Mouse (Mus musculus) kidney, postnatal 0 days (tissue): ENCODE data around the gene Birc6. TPM values are rescaled to one million over a fixed set of nuclear protein-coding genes. Genes with fewer than 3 reads are reported as not detected.
A peak's percentile ranks its signal among the peaks of the same experiment; 100 is the strongest.

Experiments
- ATAC-seq: fragments of 200-750 bp; cut with Nextera tagmentation; replicated peaks from 2 replicates; pipeline ENCODE4 v1.8.0; 2017; ENCODE audit warnings: low read depth, moderate number of reproducible peaks, moderate TSS enrichment, moderate library complexity; ENCODE audit not compliant: low FRiP score
- DNase-seq: peaks from one replicate; pipeline ENCODE4 v3.0.0-alpha.2; 2016; ENCODE audit warnings: low spot score
- H3K27ac ChIP-seq: fragments of 300-500 bp; sonication (generic); 2 replicates; pipeline ENCODE4 v1.5.1; 2014; ENCODE audit warnings: mild to moderate bottlenecking
- H3K27me3 ChIP-seq: fragments of 300-500 bp; sonication (generic); 2 replicates; pipeline ENCODE4 v1.6.1; 2014; ENCODE audit warnings: low read length, mixed read lengths; ENCODE audit not compliant: insufficient read depth
- H3K36me3 ChIP-seq: fragments of 300-500 bp; sonication (generic); 2 replicates; pipeline ENCODE4 v1.6.1; 2014; ENCODE audit warnings: low read length, mixed read lengths; ENCODE audit not compliant: insufficient read depth
- H3K4me1 ChIP-seq: fragments of 300-500 bp; sonication (generic); replicated peaks from 2 replicates; pipeline ENCODE4 v1.6.1; 2014; ENCODE audit warnings: antibody characterized with exemption, low read length, mixed read lengths; ENCODE audit not compliant: insufficient read depth
- H3K4me2 ChIP-seq: fragments of 300-500 bp; sonication (generic); 2 replicates; pipeline ENCODE4 v1.6.1; 2014; ENCODE audit warnings: mild to moderate bottlenecking, low read length, moderate library complexity, mixed read lengths
- H3K4me3 ChIP-seq: fragments of 300-500 bp; sonication (generic); replicated peaks from 2 replicates; pipeline ENCODE4 v1.5.1; 2014; ENCODE audit warnings: low read depth, low read length
- H3K9ac ChIP-seq: fragments of 300-500 bp; sonication (generic); 2 replicates; pipeline ENCODE4 v1.6.1; 2014; ENCODE audit warnings: low read depth, low read length
- H3K9me3 ChIP-seq: fragments of 300-500 bp; sonication (generic); replicated peaks from 2 replicates; pipeline ENCODE4 v1.6.1; 2016; ENCODE audit warnings: low read length, inconsistent platforms, mixed read lengths
- CTCF ChIP-seq: IDR thresholded peaks from 2 replicates; pipeline ENCODE4 v1.5.1; 2016; ENCODE audit warnings: antibody characterized with exemption, low read depth, mild to moderate bottlenecking, moderate library complexity
- WGBS: fragments of 180-500 bp; shearing (Covaris S2); extraction: QIAGEN DNeasy Blood & Tissue Kit; methylation state at CpG from one replicate; pipeline ENCODE4 v1.1.7; 2014; 5-methylcytosine and 5-hydroxymethylcytosine counted together
- polyA plus RNA-seq: library from polyadenylated mRNA; unstranded; fragments of >200 nt; fragmentation: Nextera tagmentation; extraction: Ambion mirVana; gene quantifications from 2 replicates; pipeline ENCODE4 v1.2.1, GENCODE M21; 2015

Birc6 gene
- 99.0 and 102 TPM in 2 replicates for polyA plus RNA-seq

GRCm38 (mm10) chr17:74527729-74528607, at the start of gene Birc6:
Gene Birc6, plus strand, starts transcription at chr17:74528295.
- peak; percentile 100 for DNase-seq
- peak within 1 kb of the TSS; percentile 60 for H3K4me2 ChIP-seq

GRCm38 (mm10) chr17:74480361-74481069, 47.6 kb upstream of the Birc6 start:
- ATAC-seq: no peak
- Histone ChIP-seq H3K9me3 (no peaks in the 10 kb centered on the region), H3K27ac (no peak overlapping the region), H3K4me2 (no peak overlapping the region), H3K4me1 (no peaks in the 10 kb centered on the region), H3K27me3 (no peaks in the 10 kb centered on the region), H3K4me3 (no peak overlapping the region), H3K36me3 (no peaks in the 10 kb centered on the region), H3K9ac (no peak overlapping the region)
- no peak for TF ChIP-seq CTCF
- no peak for DNase-seq
- WGBS: 86% methylated on average over 14 of the region's 14 CpGs

More at GRCm38 (mm10) chr17:74527729-74528607, at the start of gene Birc6:
- Histone ChIP-seq H3K27ac (peak within 1 kb of the TSS; percentile 98), H3K9me3 (no peaks in the 10 kb centered on the region), H3K4me3 (peak within 1 kb of the TSS; percentile 72), H3K36me3 (no peaks in the 10 kb centered on the region), H3K27me3 (no peaks in the 10 kb centered on the region), H3K4me1 (peaks cover 10% of the 10 kb centered on the region), H3K9ac (peak within 1 kb of the TSS; percentile 97)
- peak; percentile 97 for ATAC-seq
- under 1% methylated on average over 71 of the region's 71 CpGs for WGBS
- TF ChIP-seq CTCF: no peak

DNA sequence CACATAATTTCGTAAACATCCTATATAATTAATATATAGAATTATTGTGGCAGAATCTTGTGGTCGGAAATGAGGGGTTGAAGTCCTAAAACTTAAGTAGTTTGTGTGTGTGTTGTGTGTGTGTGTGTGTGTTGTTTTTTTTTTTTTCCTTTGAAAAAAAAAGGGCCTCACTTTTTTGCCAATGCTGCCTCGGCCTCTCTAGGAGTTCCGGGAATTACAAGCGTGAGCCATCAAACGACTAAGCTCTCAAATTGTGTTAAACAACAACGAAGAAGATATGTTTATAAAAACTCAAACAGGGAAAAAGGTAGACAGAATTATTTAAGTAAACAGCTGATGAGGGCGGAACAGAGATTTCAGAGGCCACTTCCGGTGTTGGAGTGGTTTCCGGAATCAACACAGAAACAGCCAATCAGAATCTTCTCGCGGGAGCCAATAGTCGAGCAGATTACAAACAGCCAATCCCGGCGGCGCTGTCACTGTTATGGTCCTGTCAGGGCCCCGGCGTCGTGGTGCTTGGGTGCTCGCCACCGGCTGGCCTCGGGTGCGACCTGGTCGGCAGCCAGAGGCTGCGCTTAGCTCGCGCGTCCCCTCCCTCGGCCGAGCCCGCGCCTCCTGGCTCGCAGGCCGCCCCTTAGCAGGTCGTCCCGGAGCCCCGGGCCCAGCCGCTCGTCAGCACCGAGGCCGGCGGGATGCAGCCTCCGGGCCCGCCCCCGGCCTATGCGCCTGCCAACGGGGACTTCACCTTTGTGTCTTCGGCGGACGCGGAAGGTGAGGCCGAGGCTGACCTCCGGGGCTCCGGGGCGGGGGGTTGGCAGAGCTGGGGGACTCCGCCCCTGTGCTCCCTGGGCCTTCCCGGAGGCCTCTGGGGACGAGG, 38.8 kb upstream of the Birc6 start, which contains the start of gene Yipf4:
TSS of gene Yipf4 (plus strand) at position 470 of the 877 bp plus-strand sequence.
- peak; percentile 99 for ATAC-seq
- peak within 1 kb of the TSS; percentile 82 for H3K9ac ChIP-seq
- H3K4me2 ChIP-seq: peak within 1 kb of the TSS; percentile 64
- 4% methylated on average over 58 of the region's 58 CpGs for WGBS
- H3K36me3 ChIP-seq: peaks cover 14% of the 10 kb centered on the region
- no peaks in the 10 kb centered on the region for H3K27me3 ChIP-seq
- H3K9me3 ChIP-seq: no peaks in the 10 kb centered on the region
- H3K4me1 ChIP-seq: no peaks in the 10 kb centered on the region
- peak; percentile 99 for DNase-seq
- peak within 1 kb of the TSS; percentile 90 for H3K27ac ChIP-seq
- peak within 1 kb of the TSS; percentile 68 for H3K4me3 ChIP-seq
- no peak for TF ChIP-seq CTCF

DNA sequence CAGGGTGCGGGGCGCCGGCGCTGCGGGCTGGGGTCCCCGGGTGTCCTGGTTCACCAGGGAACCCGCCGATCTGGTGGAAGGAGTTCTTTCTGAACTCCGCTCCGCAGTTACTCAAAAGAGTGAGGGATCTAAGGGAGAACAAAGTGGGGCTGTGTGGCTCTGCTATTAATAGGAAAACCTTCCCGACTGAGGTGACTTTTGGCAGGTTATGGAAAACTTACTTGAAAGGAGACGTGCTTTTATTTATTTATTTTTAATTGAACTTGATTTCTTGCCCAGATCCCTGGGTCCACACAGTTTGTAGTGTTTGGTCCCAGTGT, 38.2 kb upstream of the Birc6 start:
- peak overlapping the region; percentile 82 for H3K9ac ChIP-seq
- H3K4me3 ChIP-seq: peak overlapping the region; percentile 68
- no peak for TF ChIP-seq CTCF
- H3K27ac ChIP-seq: peak overlapping the region; percentile 90
- no peaks in the 10 kb centered on the region for H3K4me1 ChIP-seq
- H3K36me3 ChIP-seq: peaks cover 16% of the 10 kb centered on the region
- no peak for ATAC-seq
- no peaks in the 10 kb centered on the region for H3K27me3 ChIP-seq
- H3K4me2 ChIP-seq: peak overlapping the region; percentile 64
- WGBS: 0% methylated on average over 12 of the region's 12 CpGs
- peak; percentile 30 for DNase-seq
- no peaks in the 10 kb centered on the region for H3K9me3 ChIP-seq

DNA sequence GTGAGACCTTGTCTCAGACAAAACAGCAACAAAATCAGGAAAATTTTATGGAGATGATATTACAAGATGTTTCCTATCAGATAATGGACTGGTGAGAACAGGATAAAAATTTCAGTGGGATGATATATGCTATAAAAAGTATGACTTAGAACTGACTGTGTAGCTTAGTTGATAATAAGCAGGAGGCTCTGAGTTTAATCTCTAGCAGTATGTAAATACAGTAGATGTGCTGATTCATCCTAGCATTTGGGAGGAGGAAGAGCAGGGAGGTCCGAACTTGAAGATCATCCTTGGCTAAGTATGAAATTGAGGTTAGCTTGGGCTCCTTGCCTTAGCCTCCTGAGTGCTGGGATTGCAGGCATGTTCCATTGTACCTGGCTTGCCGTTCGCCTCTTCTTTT, 36.5 kb upstream of the Birc6 start:
- no peak for DNase-seq
- TF ChIP-seq CTCF: no peak
- Histone ChIP-seq H3K4me2 (no peak overlapping the region), H3K36me3 (peaks cover 25% of the 10 kb centered on the region), H3K27ac (no peak overlapping the region), H3K27me3 (no peaks in the 10 kb centered on the region), H3K9ac (no peak overlapping the region), H3K9me3 (no peaks in the 10 kb centered on the region), H3K4me1 (no peaks in the 10 kb centered on the region), H3K4me3 (no peak overlapping the region)
- WGBS: 98% methylated on average over 3 of the region's 3 CpGs
- ATAC-seq: no peak

DNA sequence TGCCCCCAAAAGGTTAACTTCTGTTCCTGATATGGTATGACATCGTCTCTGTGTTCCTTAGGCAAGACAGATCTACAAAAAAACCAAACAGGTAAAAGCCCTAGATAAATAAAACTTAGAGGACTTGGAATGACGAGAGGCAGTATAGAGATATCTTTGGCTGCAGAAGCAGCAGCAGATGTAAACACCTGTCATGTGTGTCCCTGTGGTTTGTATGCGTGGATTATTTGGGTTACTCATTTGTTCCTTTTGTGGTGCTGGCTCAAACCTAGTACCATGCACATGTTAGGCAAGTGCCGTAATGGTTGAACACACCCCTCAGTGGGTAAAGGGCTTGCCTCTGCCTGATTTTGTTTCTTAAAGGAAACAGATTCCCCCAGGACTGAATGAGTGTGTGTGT, 27.9 kb upstream of the Birc6 start:
- TF ChIP-seq CTCF: no peak
- peaks cover 12% of the 10 kb centered on the region for H3K36me3 ChIP-seq

More for the DNA sequence above, 27.9 kb upstream of the Birc6 start:
- no peak overlapping the region for H3K4me3 ChIP-seq
- no peak for ATAC-seq
- H3K27me3 ChIP-seq: no peaks in the 10 kb centered on the region
- H3K4me2 ChIP-seq: no peak overlapping the region
- no peak for DNase-seq
- WGBS: 89% methylated on average over 4 of the region's 4 CpGs
- no peaks in the 10 kb centered on the region for H3K4me1 ChIP-seq
- H3K9ac ChIP-seq: no peak overlapping the region
- H3K27ac ChIP-seq: no peak overlapping the region
- H3K9me3 ChIP-seq: no peaks in the 10 kb centered on the region
